In genomic region chr19:4227446-4227845, GRCm38 (mm10) we compare ENCODE assay signal across 35 mouse cellular contexts. TPM values are rescaled to one million over a fixed set of nuclear protein-coding genes. Genes with fewer than 3 reads are reported as not detected.
DNase-seq lines count a peak whose midpoint lies in the region; ATAC-seq and TF ChIP-seq lines count a peak whose summit lies in the region.
"Had no signal": no experiment of that assay in that cellular context is flagged by ENCODE, and none has a peak within 500 bp of the region (broad histone marks: within the 10 kb centered on the region; RNA-seq: fewer than 3 reads in every experiment).

No protein-coding gene starts in this region.

- no peaks in the 10 kb centered on the region for H3K36me3 ChIP-seq in heart, embryonic 13.5 days
- no peaks in the 10 kb centered on the region for H3K36me3 ChIP-seq in heart, embryonic 11.5 days (ENCODE audit: control insufficient read depth, insufficient read depth, low read length)
- peaks cover 4% of the 10 kb centered on the region for H3K36me3 ChIP-seq in spleen, adult 2 months (ENCODE audit: control insufficient read depth, insufficient read depth, low read length)
- H3K36me3 ChIP-seq in E14TG2a.4 (ENCODE audit: insufficient read depth, low read length) = no peaks in the 10 kb centered on the region
- H3K36me3 ChIP-seq: hindbrain, embryonic 10.5 days; midbrain, embryonic 13.5 days had no signal

- no peak overlapping the region for H3K4me2 ChIP-seq in heart, embryonic 13.5 days
- H3K4me2 ChIP-seq in heart, embryonic 11.5 days = no peak overlapping the region
- H3K4me2 ChIP-seq: embryonic facial prominence, embryonic 12.5 days; forebrain, embryonic 13.5 days; kidney, embryonic 15.5 days; lung, embryonic 14.5 days; midbrain, embryonic 13.5 days had no signal

- H3K4me1 ChIP-seq in heart, embryonic 13.5 days = peaks cover 17% of the 10 kb centered on the region
- H3K4me1 ChIP-seq in heart, embryonic 11.5 days (ENCODE audit: control insufficient read depth, insufficient read depth, low read length) = peaks cover 6% of the 10 kb centered on the region; the same call in 1 of the 2 replicates
- H3K4me1 ChIP-seq in spleen, adult 2 months (ENCODE audit: control insufficient read depth, insufficient read depth, insufficient read length) = peaks cover 43% of the 10 kb centered on the region
- H3K4me1 ChIP-seq in E14TG2a.4 (replicated peaks; ENCODE audit: low read depth, low read length) = peaks cover 54% of the 10 kb centered on the region

- H3K9me3 ChIP-seq in heart, embryonic 13.5 days = no peaks in the 10 kb centered on the region
- H3K9me3 ChIP-seq in heart, embryonic 11.5 days (replicated peaks; ENCODE audit: control insufficient read depth, low read length) = no peaks in the 10 kb centered on the region
- no peaks in the 10 kb centered on the region for H3K9me3 ChIP-seq in E14TG2a.4 (ENCODE audit: low read length)
- H3K9me3 ChIP-seq: embryonic facial prominence, embryonic 12.5 days; forebrain, embryonic 13.5 days; hindbrain, embryonic 10.5 days; kidney, embryonic 15.5 days; megakaryocyte, embryonic 14.5 days; midbrain, embryonic 13.5 days had no signal

- 51% methylated on average over 5 of the region's 5 CpGs for WGBS in heart, embryonic 13.5 days
- 61% methylated on average over 5 of the region's 5 CpGs for WGBS in heart, embryonic 11.5 days (ENCODE audit: insufficient replicate concordance)
- WGBS in spleen, adult 2 months = 24% methylated on average over 5 of the region's 5 CpGs

- peaks cover 46% of the 10 kb centered on the region for H3K27me3 ChIP-seq in heart, embryonic 13.5 days (replicated peaks)
- H3K27me3 ChIP-seq in heart, embryonic 11.5 days (ENCODE audit: control insufficient read depth, insufficient read depth, low read length) = peaks cover 10% of the 10 kb centered on the region; the same call in 1 of the 2 replicates
- no peaks in the 10 kb centered on the region for H3K27me3 ChIP-seq in spleen, adult 2 months (ENCODE audit: control insufficient read depth, insufficient read depth, low read length)
- H3K27me3 ChIP-seq in E14TG2a.4 (ENCODE audit: insufficient read depth, low read length) = peaks cover 20% of the 10 kb centered on the region
- H3K27me3 ChIP-seq: kidney, embryonic 15.5 days had no signal

- no peak for TF ChIP-seq CTCF in spleen, adult 2 months (IDR thresholded peaks at IDR 0.05; ENCODE audit: extremely low read depth, insufficient read depth, insufficient read length, insufficient replicate concordance)
- TF ChIP-seq CTCF in E14TG2a.4 (conservative IDR thresholded peaks at IDR 0.05; ENCODE audit: low read length) = no peak

- no peak for DNase-seq in spleen, adult 2 months (ENCODE audit: low read depth in 1 of 2, low spot score in 2 of 2)
- DNase-seq in spleen, adult 12 weeks (ENCODE audit: low spot score) = no peak
- DNase-seq in ZHBTc4 (ENCODE audit: low read depth, low spot score) = peak; percentile 55
- no peak for DNase-seq in layer of hippocampus, adult 9-10 months (ENCODE audit: low spot score)
- DNase-seq: adrenal gland, adult 8-10 months; cerebellum, adult 11-12 months; cerebellum, postnatal 10 days; gastrocnemius, adult 2 months; heart, postnatal 10 days; kidney, adult 11 months; kidney, postnatal 4 days; layer of hippocampus, adult 9-11 months; lung, embryonic 14.5 days; retina, postnatal 1 day; right cerebral cortex, postnatal 25 days had no signal

- H3K27ac ChIP-seq in heart, embryonic 13.5 days (replicated peaks) = no peak overlapping the region
- H3K27ac ChIP-seq in heart, embryonic 11.5 days (ENCODE audit: low read depth, low read length) = no peak overlapping the region
- H3K27ac ChIP-seq in spleen, adult 2 months (ENCODE audit: insufficient read depth, low read length) = peak overlapping the region; percentile 36; the same call in 1 of the 2 replicates
- H3K27ac ChIP-seq: embryonic facial prominence, embryonic 12.5 days; forebrain, embryonic 13.5 days; gastrocnemius, adult 2 months; hindbrain, embryonic 10.5 days; kidney, embryonic 15.5 days; left cerebral cortex, adult 2 months; liver, embryonic 14.5 days; midbrain, embryonic 13.5 days had no signal

- TF ChIP-seq POLR2A in spleen, adult 2 months (IDR thresholded peaks at IDR 0.05; ENCODE audit: low read depth, low read length) = no peak

- H3K9ac ChIP-seq in heart, embryonic 13.5 days = 0 out of 2 replicates have a peak overlapping the region, but pooled peaks have one; percentile 42
- H3K9ac ChIP-seq in heart, embryonic 11.5 days (ENCODE audit: low read depth, low read length) = no peak overlapping the region
- H3K9ac ChIP-seq: embryonic facial prominence, embryonic 12.5 days; forebrain, embryonic 13.5 days; kidney, embryonic 15.5 days; liver, embryonic 14.5 days; lung, embryonic 14.5 days; midbrain, embryonic 13.5 days had no signal

- H3K4me3 ChIP-seq in heart, embryonic 13.5 days = no peak overlapping the region
- H3K4me3 ChIP-seq in heart, embryonic 11.5 days (ENCODE audit: low read depth, low read length) = no peak overlapping the region
- no peak overlapping the region for H3K4me3 ChIP-seq in spleen, adult 2 months (ENCODE audit: extremely low read depth, insufficient read depth, insufficient read length)
- 0 out of 2 replicates have a peak overlapping the region, but pooled peaks have one; percentile 17 for H3K4me3 ChIP-seq in E14TG2a.4 (replicated peaks; ENCODE audit: low read length)
- H3K4me3 ChIP-seq: embryonic facial prominence, embryonic 12.5 days; erythroblast, embryonic 14.5 days; forebrain, embryonic 13.5 days; gastrocnemius, adult 2 months; hindbrain, embryonic 10.5 days; kidney, embryonic 15.5 days; left cerebral cortex, adult 2 months; midbrain, embryonic 13.5 days had no signal

- ATAC-seq in heart, embryonic 13.5 days (ENCODE audit: extremely low read depth, insufficient number of reproducible peaks, low FRiP score, low TSS enrichment) = no peak
- no peak for ATAC-seq in heart, embryonic 11.5 days (replicated peaks; ENCODE audit: insufficient number of reproducible peaks, low FRiP score, low TSS enrichment)
- ATAC-seq in erythroblast, adult 5-6 weeks (replicated peaks; ENCODE audit: low FRiP score, poor library complexity, severe bottlenecking) = no peak
- ATAC-seq: forebrain, embryonic 13.5 days; hindbrain, embryonic 16.5 days; midbrain, embryonic 13.5 days had no signal

RNA-seq across cellular contexts. Expression of gene Pold4, which starts 4.3 kb away (rescaled TPM):
- polyA plus RNA-seq in heart, embryonic 13.5 days (2015; fragmentation: Nextera tagmentation; extraction: Ambion mirVana) = 19.9 and 23.5 TPM in 2 replicates
- polyA plus RNA-seq in heart, embryonic 11.5 days (2014; fragmentation: Nextera tagmentation; extraction: Ambion mirVana) = 17.4 and 19.5 TPM in 2 replicates
- 233 and 309 TPM in 2 replicates for polyA plus RNA-seq in spleen, adult 2 months (2012; rRNA removed)
- 23.6 and 25.4 TPM in 2 replicates for total RNA-seq in erythroblast, adult 5-6 weeks (2015; ENCODE audit: low replicate concordance)
- total RNA-seq in erythroblast, adult 5-6 weeks (2017; ENCODE audit: low replicate concordance) = 8.8 and 30.3 TPM in 2 replicates

RNA-seq across cellular contexts. Expression of gene AC109138.7, which starts 13.3 kb away (rescaled TPM):
- polyA plus RNA-seq in heart, embryonic 13.5 days (2015; fragmentation: Nextera tagmentation; extraction: Ambion mirVana) = not detected in 2 replicates
- not detected in 2 replicates for polyA plus RNA-seq in heart, embryonic 11.5 days (2014; fragmentation: Nextera tagmentation; extraction: Ambion mirVana)
- polyA plus RNA-seq in spleen, adult 2 months (2012; rRNA removed) = not detected in 2 replicates
- total RNA-seq in erythroblast, adult 5-6 weeks (2015; ENCODE audit: low replicate concordance) = not detected in 2 replicates
- total RNA-seq in erythroblast, adult 5-6 weeks (2017; ENCODE audit: low replicate concordance) = not detected in 2 replicates
- total RNA-seq: adrenal gland, adult 8-10 months; gastrocnemius, adult 2 months; gastrocnemius, postnatal 4 days; heart, postnatal 10 days; left cerebral cortex, adult 2 months; left cerebral cortex, postnatal 36 days; monocyte, adult 5-6 weeks had no signal
- polyA plus RNA-seq: embryonic facial prominence, embryonic 12.5 days; erythroblast, embryonic 14.5 days; forebrain, embryonic 13.5 days; frontal cortex, adult 2 months; hindbrain, embryonic 10.5 days; hindbrain, embryonic 16.5 days; kidney, embryonic 15.5 days; liver, embryonic 14.5 days; lung, embryonic 14.5 days; midbrain, embryonic 13.5 days; neural tube, embryonic 11.5 days; stomach, embryonic 14.5 days had no signal

RNA-seq across cellular contexts. Expression of gene Clcf1, which starts 13.4 kb away (rescaled TPM):
- 1.1 and 1.9 TPM in 2 replicates for polyA plus RNA-seq in heart, embryonic 13.5 days (2015; fragmentation: Nextera tagmentation; extraction: Ambion mirVana)
- polyA plus RNA-seq in heart, embryonic 11.5 days (2014; fragmentation: Nextera tagmentation; extraction: Ambion mirVana) = 1.2 and 2.5 TPM in 2 replicates
- 128 and 163 TPM in 2 replicates for polyA plus RNA-seq in spleen, adult 2 months (2012; rRNA removed)
- total RNA-seq in erythroblast, adult 5-6 weeks (2015; ENCODE audit: low replicate concordance) = 0.38 TPM in 1 of 2 replicates, not detected in the other
- total RNA-seq in erythroblast, adult 5-6 weeks (2017; ENCODE audit: low replicate concordance) = not detected in 2 replicates
- polyA plus RNA-seq: erythroblast, embryonic 14.5 days had no signal

RNA-seq across cellular contexts. Expression of gene Rad9a, which starts 26.0 kb away (rescaled TPM):
- 21.3 and 22.2 TPM in 2 replicates for polyA plus RNA-seq in heart, embryonic 13.5 days (2015; fragmentation: Nextera tagmentation; extraction: Ambion mirVana)
- polyA plus RNA-seq in heart, embryonic 11.5 days (2014; fragmentation: Nextera tagmentation; extraction: Ambion mirVana) = 20.6 and 24.1 TPM in 2 replicates
- polyA plus RNA-seq in spleen, adult 2 months (2012; rRNA removed) = 53.1 and 62.9 TPM in 2 replicates
- total RNA-seq in erythroblast, adult 5-6 weeks (2015; ENCODE audit: low replicate concordance) = 12.7 and 23.2 TPM in 2 replicates
- total RNA-seq in erythroblast, adult 5-6 weeks (2017; ENCODE audit: low replicate concordance) = 9.1 and 15.7 TPM in 2 replicates

RNA-seq across cellular contexts. Expression of gene Ppp1ca, which starts 35.6 kb away (rescaled TPM):
- 642 and 729 TPM in 2 replicates for polyA plus RNA-seq in heart, embryonic 13.5 days (2015; fragmentation: Nextera tagmentation; extraction: Ambion mirVana)
- polyA plus RNA-seq in heart, embryonic 11.5 days (2014; fragmentation: Nextera tagmentation; extraction: Ambion mirVana) = 749 and 760 TPM in 2 replicates
- 464 and 481 TPM in 2 replicates for polyA plus RNA-seq in spleen, adult 2 months (2012; rRNA removed)
- 100 and 139 TPM in 2 replicates for total RNA-seq in erythroblast, adult 5-6 weeks (2015; ENCODE audit: low replicate concordance)
- total RNA-seq in erythroblast, adult 5-6 weeks (2017; ENCODE audit: low replicate concordance) = 131 and 151 TPM in 2 replicates

Comparison
In these comparisons a context has a peak if more than half of its experiments do, and no peak if none do; other contexts are left out.
1. RNA of gene Clcf1, which starts 13.4 kb away (polyA plus RNA-seq): 128 to 163 TPM in spleen, adult 2 months; 1.2 to 2.5 TPM in heart, embryonic 11.5 days and 1.1 to 1.9 TPM in heart, embryonic 13.5 days; every median in the first group is over 10 times any median in the second.